Mouse (Mus musculus): Measurements from ENCODE around the gene Dcdc2a. TPM values are rescaled to one million over a fixed set of nuclear protein-coding genes. Genes with fewer than 3 reads are reported as not detected.

The Dcdc2a gene
- polyA plus RNA-seq, 1 experiment from 2014 or later: 1.5 TPM

- H3K4me1 ChIP-seq (ENCODE audit: insufficient read depth): no peaks in the 10 kb centered on the region
- no peak for DNase-seq
- no peaks in the 10 kb centered on the region for H3K9me3 ChIP-seq (ENCODE audit: low read length)
- no peaks in the 10 kb centered on the region for H3K36me3 ChIP-seq (replicated peaks; ENCODE audit: insufficient read depth, low read length)
- no peak overlapping the region for H3K4me3 ChIP-seq (ENCODE audit: low read depth, low read length)
- no peak for ATAC-seq
- no peak overlapping the region for H3K4me2 ChIP-seq (ENCODE audit: low read depth, low read length)
- no peak overlapping the region for H3K9ac ChIP-seq (replicated peaks)
- no peak overlapping the region for H3K27ac ChIP-seq (ENCODE audit: low read depth)
- WGBS (ENCODE audit: insufficient replicate concordance): 78% methylated on average over 3 of the region's 3 CpGs
- TF ChIP-seq CTCF (IDR thresholded peaks at IDR 0.05; ENCODE audit: low read depth): no peak
- no peak for TF ChIP-seq EP300 (IDR thresholded peaks at IDR 0.05; ENCODE audit: low read depth)
- H3K27me3 ChIP-seq (ENCODE audit: insufficient read depth, low read length): no peaks in the 10 kb centered on the region
Observed at GRCm38 (mm10) chr13:25143066-25143465, 87.3 kb downstream of the Dcdc2a start.

- no peak overlapping the region for H3K4me2 ChIP-seq (ENCODE audit: low read depth, low read length)
- no peaks in the 10 kb centered on the region for H3K27me3 ChIP-seq (ENCODE audit: insufficient read depth, low read length)
- H3K27ac ChIP-seq (ENCODE audit: low read depth): no peak overlapping the region
- ATAC-seq (no peak), DNase-seq (no peak)
- no peak overlapping the region for H3K4me3 ChIP-seq (ENCODE audit: low read depth, low read length)
- TF ChIP-seq CTCF (IDR thresholded peaks at IDR 0.05; ENCODE audit: low read depth): 0 out of 2 replicates have a peak, but pooled peaks have one; percentile 16
- no peak for TF ChIP-seq EP300 (IDR thresholded peaks at IDR 0.05; ENCODE audit: low read depth)
- 71% methylated on average over 2 of the region's 2 CpGs for WGBS (ENCODE audit: insufficient replicate concordance)
- H3K36me3 ChIP-seq (replicated peaks; ENCODE audit: insufficient read depth, low read length): no peaks in the 10 kb centered on the region
- H3K9me3 ChIP-seq (ENCODE audit: low read length): no peaks in the 10 kb centered on the region
- H3K4me1 ChIP-seq (ENCODE audit: insufficient read depth): no peaks in the 10 kb centered on the region
- H3K9ac ChIP-seq (replicated peaks): no peak overlapping the region
Observed at GRCm38 (mm10) chr13:25144093-25144492, 88.3 kb downstream of the Dcdc2a start.

DNA sequence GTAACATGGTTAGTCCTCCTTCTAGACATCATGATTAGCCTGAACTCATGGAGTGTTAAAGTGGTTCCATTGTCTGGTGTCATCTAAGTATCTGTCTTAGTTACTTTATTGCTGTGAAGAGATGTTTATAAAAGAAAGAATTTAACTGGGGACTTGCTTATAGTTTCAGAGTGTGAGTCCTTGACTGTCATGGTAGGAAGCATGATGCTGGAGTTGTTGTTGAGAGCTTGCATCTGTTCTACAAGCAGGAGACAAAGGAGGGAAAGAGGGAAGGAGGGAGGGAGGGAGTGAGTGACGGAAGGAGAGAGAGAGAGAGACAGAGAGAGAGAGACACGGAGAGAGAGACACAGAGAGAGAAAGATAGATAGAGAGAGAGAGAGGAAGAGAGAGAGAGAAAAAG, 90.4 kb downstream of the Dcdc2a start:
- H3K9ac ChIP-seq (replicated peaks): no peak overlapping the region
- no peaks in the 10 kb centered on the region for H3K36me3 ChIP-seq (replicated peaks; ENCODE audit: insufficient read depth, low read length)
- no peak overlapping the region for H3K4me2 ChIP-seq (ENCODE audit: low read depth, low read length)
- no peaks in the 10 kb centered on the region for H3K9me3 ChIP-seq (ENCODE audit: low read length)
- DNase-seq (no peak), ATAC-seq (no peak)
- WGBS (ENCODE audit: insufficient replicate concordance): 72% methylated on average over 2 of the region's 2 CpGs
- no peak overlapping the region for H3K27ac ChIP-seq (ENCODE audit: low read depth)
- H3K27me3 ChIP-seq (ENCODE audit: insufficient read depth, low read length): no peaks in the 10 kb centered on the region
- H3K4me1 ChIP-seq (ENCODE audit: insufficient read depth): no peaks in the 10 kb centered on the region
- H3K4me3 ChIP-seq (ENCODE audit: low read depth, low read length): no peak overlapping the region
- TF ChIP-seq CTCF (IDR thresholded peaks at IDR 0.05; ENCODE audit: low read depth) (no peak), EP300 (IDR thresholded peaks at IDR 0.05; ENCODE audit: low read depth) (no peak)

DNA sequence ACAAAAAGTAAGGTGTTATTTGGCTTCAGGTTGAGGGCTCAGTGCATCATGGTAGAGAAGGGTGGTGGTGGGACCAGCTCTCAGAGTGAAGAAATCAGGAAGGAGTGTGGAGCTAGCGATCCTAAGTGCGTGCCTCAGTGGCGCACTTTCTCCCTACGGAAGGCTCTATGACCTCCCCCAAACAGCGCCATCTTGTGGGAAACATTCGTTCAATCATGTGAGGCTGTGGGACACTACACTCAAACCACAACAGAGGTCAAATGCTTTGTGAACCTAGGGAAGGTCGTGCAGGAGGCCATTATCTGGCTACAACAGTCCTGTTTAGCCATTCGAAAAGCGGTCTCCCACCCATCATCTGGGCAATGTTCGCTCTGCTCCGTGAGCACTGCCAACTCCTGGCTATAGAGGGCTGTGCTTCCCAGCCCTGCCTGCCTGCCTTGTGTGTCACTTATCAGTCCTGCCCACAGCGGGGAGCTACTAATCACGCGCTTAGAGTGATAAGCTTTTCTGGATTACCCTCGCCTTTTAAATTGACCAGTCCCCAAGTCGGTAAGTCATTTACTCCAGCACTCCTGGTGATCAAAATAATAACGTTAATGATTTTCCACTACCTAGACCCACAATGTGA, 94.5 kb downstream of the Dcdc2a start:
- no peaks in the 10 kb centered on the region for H3K4me1 ChIP-seq (ENCODE audit: insufficient read depth)
- TF ChIP-seq EP300 (IDR thresholded peaks at IDR 0.05; ENCODE audit: low read depth) (no peak), CTCF (IDR thresholded peaks at IDR 0.05; ENCODE audit: low read depth) (no peak)
- H3K9ac ChIP-seq (replicated peaks): no peak overlapping the region
- H3K27ac ChIP-seq (ENCODE audit: low read depth): no peak overlapping the region
- no peaks in the 10 kb centered on the region for H3K9me3 ChIP-seq (ENCODE audit: low read length)
- no peaks in the 10 kb centered on the region for H3K27me3 ChIP-seq (ENCODE audit: insufficient read depth, low read length)
- no peak overlapping the region for H3K4me3 ChIP-seq (ENCODE audit: low read depth, low read length)
- ATAC-seq (no peak), DNase-seq (no peak)
- 31% methylated on average over 17 of the region's 17 CpGs for WGBS (ENCODE audit: insufficient replicate concordance)
- no peaks in the 10 kb centered on the region for H3K36me3 ChIP-seq (replicated peaks; ENCODE audit: insufficient read depth, low read length)
- no peak overlapping the region for H3K4me2 ChIP-seq (ENCODE audit: low read depth, low read length)

DNA sequence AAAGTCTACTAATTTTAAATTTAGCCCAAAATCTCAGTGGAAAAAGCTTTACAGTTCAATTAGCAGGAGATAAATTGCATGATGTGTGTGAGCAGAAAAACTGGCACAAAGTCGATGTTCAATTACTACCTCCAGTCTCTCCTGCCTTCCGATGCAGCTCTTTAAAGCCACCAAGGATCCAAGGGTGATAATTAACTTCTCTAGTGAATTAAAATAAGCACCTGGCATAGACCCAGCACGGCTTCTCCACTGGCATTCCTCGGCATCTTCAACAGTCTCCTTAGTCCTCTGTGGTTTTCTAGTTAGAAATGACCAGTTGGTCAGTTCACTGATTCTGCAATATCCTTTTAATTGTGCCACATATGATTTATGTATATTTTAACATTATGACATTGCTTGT, 95.1 kb downstream of the Dcdc2a start:
- Histone ChIP-seq H3K36me3 (replicated peaks; ENCODE audit: insufficient read depth, low read length) (no peaks in the 10 kb centered on the region), H3K27ac (ENCODE audit: low read depth) (no peak overlapping the region), H3K4me2 (ENCODE audit: low read depth, low read length) (no peak overlapping the region), H3K4me1 (ENCODE audit: insufficient read depth) (no peaks in the 10 kb centered on the region), H3K9ac (replicated peaks) (no peak overlapping the region), H3K4me3 (ENCODE audit: low read depth, low read length) (no peak overlapping the region), H3K27me3 (ENCODE audit: insufficient read depth, low read length) (no peaks in the 10 kb centered on the region), H3K9me3 (ENCODE audit: low read length) (no peaks in the 10 kb centered on the region)
- 61% methylated on average over 4 of the region's 4 CpGs for WGBS (ENCODE audit: insufficient replicate concordance)
- DNase-seq: no peak
- ATAC-seq: no peak
- TF ChIP-seq CTCF (IDR thresholded peaks at IDR 0.05; ENCODE audit: low read depth) (no peak), EP300 (IDR thresholded peaks at IDR 0.05; ENCODE audit: low read depth) (no peak)

GRCm38 (mm10) chr13:25159917-25160316, 104.1 kb downstream of the Dcdc2a start:
- ATAC-seq: peak; percentile 74

More at GRCm38 (mm10) chr13:25159917-25160316, 104.1 kb downstream of the Dcdc2a start:
- Histone ChIP-seq H3K27me3 (ENCODE audit: insufficient read depth, low read length) (no peaks in the 10 kb centered on the region), H3K9me3 (ENCODE audit: low read length) (no peaks in the 10 kb centered on the region), H3K36me3 (replicated peaks; ENCODE audit: insufficient read depth, low read length) (no peaks in the 10 kb centered on the region), H3K4me1 (ENCODE audit: insufficient read depth) (no peaks in the 10 kb centered on the region), H3K4me2 (ENCODE audit: low read depth, low read length) (no peak overlapping the region), H3K9ac (replicated peaks) (no peak overlapping the region), H3K27ac (ENCODE audit: low read depth) (no peak overlapping the region), H3K4me3 (ENCODE audit: low read depth, low read length) (no peak overlapping the region)
- WGBS (ENCODE audit: insufficient replicate concordance): 33% methylated on average over 2 of the region's 2 CpGs
- DNase-seq: no peak
- TF ChIP-seq CTCF (IDR thresholded peaks at IDR 0.05; ENCODE audit: low read depth) (no peak), EP300 (IDR thresholded peaks at IDR 0.05; ENCODE audit: low read depth) (no peak)
